Mouse (Mus musculus): ENCODE measurements around the gene Hsd17b1. TPM values are rescaled to one million over a fixed set of nuclear protein-coding genes. Genes with fewer than 3 reads are reported as not detected.

The Hsd17b1 gene
- not detected for polyA plus RNA-seq (2015; fragmentation: Illumina TruSeq; extraction: RNeasy Lipid Tissue Mini Kit (QIAGEN cat#74804); ENCODE audit: low read depth, low replicate concordance)

DNA sequence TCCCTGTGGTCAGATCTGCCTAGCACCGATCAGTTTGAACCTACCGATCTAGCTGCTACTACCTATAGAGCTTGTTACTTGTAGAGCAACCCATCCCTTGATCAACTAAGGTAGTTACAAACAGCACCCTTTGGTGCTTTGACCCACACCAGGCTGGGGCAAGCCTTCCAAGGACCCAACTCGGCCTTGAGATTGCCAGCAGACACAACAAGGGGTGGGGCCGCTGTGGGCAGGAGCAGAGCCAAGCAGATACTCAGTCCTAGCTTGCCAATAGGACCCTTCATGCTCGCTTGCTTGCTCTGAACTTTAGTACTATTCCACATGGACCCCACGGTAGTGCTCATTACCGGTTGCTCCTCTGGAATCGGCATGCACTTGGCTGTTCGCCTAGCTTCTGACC is at the start of gene Hsd17b1:
Gene Hsd17b1 (plus strand): TSS at position 291 of the 400 bp plus-strand sequence.

GRCm38 (mm10) chr11:101069391-101070188 is 8.6 kb upstream of the Hsd17b1 start, which contains the start of gene Naglu:
Naglu (plus strand) TSS chr11:101070012.

GRCm38 (mm10) chr11:101082208-101083082 is 4.2 kb downstream of the Hsd17b1 start, which contains the start of gene Coasy:
Coasy (plus strand) TSS chr11:101082565.

GRCm38 (mm10) chr11:101086756-101087681 is 8.8 kb downstream of the Hsd17b1 start, which contains the start of gene Mlx:
Mlx (plus strand) TSS chr11:101087277.

DNA sequence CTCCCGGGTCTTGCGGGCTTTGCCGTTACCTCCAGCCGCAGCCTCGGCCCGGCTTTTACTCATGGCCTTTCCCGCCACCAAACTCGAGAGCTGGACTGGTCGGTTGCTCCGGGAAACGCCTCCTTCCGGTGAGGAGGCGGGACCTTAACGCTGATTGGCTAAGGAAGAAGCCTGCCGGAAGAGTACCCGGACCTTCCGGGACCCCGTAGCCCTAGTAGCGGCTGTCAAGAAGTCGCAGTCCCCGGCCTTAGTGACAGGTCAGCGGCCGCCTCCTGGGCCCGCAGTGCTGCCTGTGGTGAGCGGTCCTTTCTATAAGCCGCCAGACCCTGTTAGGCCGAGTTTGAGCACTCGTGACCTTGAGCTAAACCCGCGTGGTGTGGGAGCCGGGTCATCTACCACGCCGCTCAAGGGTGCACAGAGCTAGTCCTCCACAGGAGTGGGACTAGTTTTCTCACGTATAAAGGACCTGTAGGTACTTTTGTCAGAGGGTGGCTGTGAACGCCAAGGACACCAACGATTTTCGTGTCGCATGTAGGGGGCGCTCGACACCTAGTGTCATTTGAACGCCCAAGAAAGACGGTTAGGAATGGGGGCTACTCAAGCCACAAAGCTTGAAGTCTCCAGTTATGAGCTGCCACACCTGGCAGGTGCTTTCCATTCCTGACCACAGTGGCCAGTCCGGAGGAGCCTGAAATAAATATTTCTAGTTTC is 17.3 kb downstream of the Hsd17b1 start, which contains the start of gene Psmc3ip:
Gene Psmc3ip (minus strand): TSS at position 123 of the 711 bp plus-strand sequence.

GRCm38 (mm10) chr11:101119761-101120544 is 41.7 kb downstream of the Hsd17b1 start, which contains the start of the genes Retreg3 and Tubg1:
Retreg3 (minus strand) TSS chr11:101119893.
Tubg1 (plus strand) TSS chr11:101119938.

Other genes starting within 250 kb of the Hsd17b1 start
- 16.9 TPM for gene Stat5b, start 227.7 kb upstream of the Hsd17b1 start, polyA plus RNA-seq (2015; fragmentation: Illumina TruSeq; extraction: RNeasy Lipid Tissue Mini Kit (QIAGEN cat#74804); ENCODE audit: low read depth, low replicate concordance)
- 1.1 TPM for gene Stat5a, start 219.1 kb upstream of the Hsd17b1 start, polyA plus RNA-seq (2015; fragmentation: Illumina TruSeq; extraction: RNeasy Lipid Tissue Mini Kit (QIAGEN cat#74804); ENCODE audit: low read depth, low replicate concordance)
- 26.4 TPM for gene Stat3, start 138.9 kb upstream of the Hsd17b1 start, polyA plus RNA-seq (2015; fragmentation: Illumina TruSeq; extraction: RNeasy Lipid Tissue Mini Kit (QIAGEN cat#74804); ENCODE audit: low read depth, low replicate concordance)
- gene Cavin1, start 107.5 kb upstream of the Hsd17b1 start, polyA plus RNA-seq (2015; fragmentation: Illumina TruSeq; extraction: RNeasy Lipid Tissue Mini Kit (QIAGEN cat#74804); ENCODE audit: low read depth, low replicate concordance), result 12.8 TPM
- 258 TPM for gene Atp6v0a1, start 69.0 kb upstream of the Hsd17b1 start, polyA plus RNA-seq (2015; fragmentation: Illumina TruSeq; extraction: RNeasy Lipid Tissue Mini Kit (QIAGEN cat#74804); ENCODE audit: low read depth, low replicate concordance)
- 6.4 TPM for gene Naglu, start 8.4 kb upstream of the Hsd17b1 start, polyA plus RNA-seq (2015; fragmentation: Illumina TruSeq; extraction: RNeasy Lipid Tissue Mini Kit (QIAGEN cat#74804); ENCODE audit: low read depth, low replicate concordance)
- gene Coasy, start 4.2 kb downstream of the Hsd17b1 start, polyA plus RNA-seq (2015; fragmentation: Illumina TruSeq; extraction: RNeasy Lipid Tissue Mini Kit (QIAGEN cat#74804); ENCODE audit: low read depth, low replicate concordance), result 25.5 TPM
- gene Mlx, start 8.9 kb downstream of the Hsd17b1 start, polyA plus RNA-seq (2015; fragmentation: Illumina TruSeq; extraction: RNeasy Lipid Tissue Mini Kit (QIAGEN cat#74804); ENCODE audit: low read depth, low replicate concordance), result 77.5 TPM
- gene Psmc3ip, start 17.0 kb downstream of the Hsd17b1 start, polyA plus RNA-seq (2015; fragmentation: Illumina TruSeq; extraction: RNeasy Lipid Tissue Mini Kit (QIAGEN cat#74804); ENCODE audit: low read depth, low replicate concordance), result 3.9 TPM
- 62.6 TPM for gene Retreg3, start 41.5 kb downstream of the Hsd17b1 start, polyA plus RNA-seq (2015; fragmentation: Illumina TruSeq; extraction: RNeasy Lipid Tissue Mini Kit (QIAGEN cat#74804); ENCODE audit: low read depth, low replicate concordance)
- 52.4 TPM for gene Tubg1, start 41.5 kb downstream of the Hsd17b1 start, polyA plus RNA-seq (2015; fragmentation: Illumina TruSeq; extraction: RNeasy Lipid Tissue Mini Kit (QIAGEN cat#74804); ENCODE audit: low read depth, low replicate concordance)
- gene Tubg2, start 77.5 kb downstream of the Hsd17b1 start, polyA plus RNA-seq (2015; fragmentation: Illumina TruSeq; extraction: RNeasy Lipid Tissue Mini Kit (QIAGEN cat#74804); ENCODE audit: low read depth, low replicate concordance), result 62.0 TPM
- gene Cntnap1, start 92.1 kb downstream of the Hsd17b1 start, polyA plus RNA-seq (2015; fragmentation: Illumina TruSeq; extraction: RNeasy Lipid Tissue Mini Kit (QIAGEN cat#74804); ENCODE audit: low read depth, low replicate concordance), result 98.9 TPM
- 7.8 TPM for gene Plekhh3, start 92.9 kb downstream of the Hsd17b1 start, polyA plus RNA-seq (2015; fragmentation: Illumina TruSeq; extraction: RNeasy Lipid Tissue Mini Kit (QIAGEN cat#74804); ENCODE audit: low read depth, low replicate concordance)
- gene Ccr10, start 97.0 kb downstream of the Hsd17b1 start, polyA plus RNA-seq (2015; fragmentation: Illumina TruSeq; extraction: RNeasy Lipid Tissue Mini Kit (QIAGEN cat#74804); ENCODE audit: low read depth, low replicate concordance), result not detected
- gene Ezh1, start 148.1 kb downstream of the Hsd17b1 start, polyA plus RNA-seq (2015; fragmentation: Illumina TruSeq; extraction: RNeasy Lipid Tissue Mini Kit (QIAGEN cat#74804); ENCODE audit: low read depth, low replicate concordance), result 42.2 TPM
- gene Ramp2, start 167.6 kb downstream of the Hsd17b1 start, polyA plus RNA-seq (2015; fragmentation: Illumina TruSeq; extraction: RNeasy Lipid Tissue Mini Kit (QIAGEN cat#74804); ENCODE audit: low read depth, low replicate concordance), result 28.6 TPM
- gene Vps25, start 175.3 kb downstream of the Hsd17b1 start, polyA plus RNA-seq (2015; fragmentation: Illumina TruSeq; extraction: RNeasy Lipid Tissue Mini Kit (QIAGEN cat#74804); ENCODE audit: low read depth, low replicate concordance), result 94.4 TPM
- 4.8 TPM for gene Wnk4, start 182.2 kb downstream of the Hsd17b1 start, polyA plus RNA-seq (2015; fragmentation: Illumina TruSeq; extraction: RNeasy Lipid Tissue Mini Kit (QIAGEN cat#74804); ENCODE audit: low read depth, low replicate concordance)
- gene Cntd1, start 200.6 kb downstream of the Hsd17b1 start, polyA plus RNA-seq (2015; fragmentation: Illumina TruSeq; extraction: RNeasy Lipid Tissue Mini Kit (QIAGEN cat#74804); ENCODE audit: low read depth, low replicate concordance), result 0.58 TPM
- 223 TPM for gene Coa3, start 200.7 kb downstream of the Hsd17b1 start, polyA plus RNA-seq (2015; fragmentation: Illumina TruSeq; extraction: RNeasy Lipid Tissue Mini Kit (QIAGEN cat#74804); ENCODE audit: low read depth, low replicate concordance)
- gene Becn1, start 223.9 kb downstream of the Hsd17b1 start, polyA plus RNA-seq (2015; fragmentation: Illumina TruSeq; extraction: RNeasy Lipid Tissue Mini Kit (QIAGEN cat#74804); ENCODE audit: low read depth, low replicate concordance), result 183 TPM
- 106 TPM for gene Psme3, start 237.8 kb downstream of the Hsd17b1 start, polyA plus RNA-seq (2015; fragmentation: Illumina TruSeq; extraction: RNeasy Lipid Tissue Mini Kit (QIAGEN cat#74804); ENCODE audit: low read depth, low replicate concordance)
- 3.6 TPM for gene Aoc2, start 246.7 kb downstream of the Hsd17b1 start, polyA plus RNA-seq (2015; fragmentation: Illumina TruSeq; extraction: RNeasy Lipid Tissue Mini Kit (QIAGEN cat#74804); ENCODE audit: low read depth, low replicate concordance)

All from brain, adult 10 weeks (tissue).